Mouse (Mus musculus): ENCODE results near the gene Rnf208.

Rnf208 gene

GRCm38 (mm10) chr2:25242101-25242506, at the start of gene Rnf208, which contains the start of gene Cysrt1:
Gene Rnf208 (plus strand): TSS chr2:25242255.
Gene Cysrt1 (minus strand): TSS chr2:25242452.
- no peak for DNase-seq

GRCm38 (mm10) chr2:25193330-25193770, 48.7 kb upstream of the Rnf208 start:
- DNase-seq: peak; percentile 93

GRCm38 (mm10) chr2:25194006-25194405, 48.0 kb upstream of the Rnf208 start:
- no peak for DNase-seq

GRCm38 (mm10) chr2:25194486-25195171, 47.4 kb upstream of the Rnf208 start:
- DNase-seq: no peak

GRCm38 (mm10) chr2:25195211-25196156, 46.6 kb upstream of the Rnf208 start:
- DNase-seq: peak; percentile 86

- DNase-seq: peak; percentile 92
Observed at GRCm38 (mm10) chr2:25196172-25196954, 45.7 kb upstream of the Rnf208 start, which contains the start of gene Tor4a. Gene Tor4a (minus strand): TSS chr2:25196886.

- DNase-seq: no peak
Observed at GRCm38 (mm10) chr2:25197191-25197590, 44.9 kb upstream of the Rnf208 start.

GRCm38 (mm10) chr2:25197946-25198345, 44.1 kb upstream of the Rnf208 start:
- no peak for DNase-seq

GRCm38 (mm10) chr2:25200631-25201030, 41.4 kb upstream of the Rnf208 start:
- DNase-seq: no peak

- DNase-seq: no peak
Observed at GRCm38 (mm10) chr2:25203631-25204214, 38.3 kb upstream of the Rnf208 start.

- peak; percentile 60 for DNase-seq
Observed at GRCm38 (mm10) chr2:25207593-25207992, 34.5 kb upstream of the Rnf208 start.

GRCm38 (mm10) chr2:25210686-25211085, 31.4 kb upstream of the Rnf208 start:
- no peak for DNase-seq

- DNase-seq: peak; percentile 91
Observed at GRCm38 (mm10) chr2:25211121-25211670, 30.9 kb upstream of the Rnf208 start, which contains the start of gene Nelfb. Gene Nelfb (minus strand): TSS chr2:25211489.

GRCm38 (mm10) chr2:25213266-25213865, 28.7 kb upstream of the Rnf208 start:
- no peak for DNase-seq

- peak; percentile 84 for DNase-seq
Observed at GRCm38 (mm10) chr2:25214444-25214843, 27.6 kb upstream of the Rnf208 start, which contains the start of gene Stpg3. Gene Stpg3 (minus strand): TSS chr2:25214637.

GRCm38 (mm10) chr2:25217666-25218065, 24.4 kb upstream of the Rnf208 start:
- DNase-seq: peak; percentile 62

- peak; percentile 4 for DNase-seq
Observed at GRCm38 (mm10) chr2:25218445-25218844, 23.6 kb upstream of the Rnf208 start, which contains the start of gene Fam166a. Gene Fam166a (plus strand): TSS chr2:25218745.

- DNase-seq: peak; percentile 12
Observed at GRCm38 (mm10) chr2:25221331-25221772, 20.7 kb upstream of the Rnf208 start.

- peak; percentile 91 for DNase-seq
Observed at GRCm38 (mm10) chr2:25223681-25224491, 18.2 kb upstream of the Rnf208 start.

GRCm38 (mm10) chr2:25224492-25224765, 17.6 kb upstream of the Rnf208 start, which contains the start of gene Tubb4b:
Gene Tubb4b (minus strand): TSS chr2:25224702.
- no peak for DNase-seq

Measured in kidney, adult 9 months (tissue).